Comparison of ENCODE assay signal across 32 mouse cellular contexts in the genomic region with DNA sequence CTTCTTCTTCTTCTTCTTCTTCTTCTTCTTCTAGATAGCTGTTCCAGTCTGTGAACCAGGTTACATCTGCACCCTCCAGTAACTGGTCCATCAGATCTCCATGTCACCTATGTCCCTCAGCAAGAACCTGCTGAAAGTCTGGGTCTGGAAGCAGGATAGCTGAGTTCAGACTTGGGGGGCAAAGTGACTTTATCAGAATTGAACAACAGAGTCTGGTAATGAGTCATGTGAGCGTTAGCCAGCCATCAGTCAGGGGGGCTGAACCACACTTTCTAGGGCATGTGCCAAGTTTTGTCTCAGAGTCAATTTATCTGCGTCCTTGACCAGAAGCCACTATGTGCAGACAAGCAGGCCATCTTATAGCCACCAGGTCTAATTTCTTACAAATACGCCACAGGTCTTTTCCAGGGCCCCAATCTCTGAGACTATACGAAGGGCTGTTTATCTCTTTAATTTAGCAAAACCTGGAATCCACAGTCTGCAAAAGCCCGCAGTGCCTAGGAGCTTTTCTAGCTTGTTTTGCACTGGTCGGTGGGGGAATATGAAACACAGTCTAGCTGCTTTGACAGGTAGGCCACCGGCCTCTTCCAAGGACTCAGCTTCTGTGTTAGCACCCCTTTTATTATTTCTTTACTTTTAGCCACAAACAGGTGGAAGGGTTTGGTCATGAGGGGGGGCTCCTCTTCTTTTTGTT. TPM values are rescaled to one million over a fixed set of nuclear protein-coding genes. Genes with fewer than 3 reads are reported as not detected.
"Had no signal": no experiment of that assay in that cellular context is flagged by ENCODE, and none has a peak within 500 bp of the region (broad histone marks: within the 10 kb centered on the region; RNA-seq: fewer than 3 reads in every experiment).

No protein-coding gene starts in this region.

RNA-seq across cellular contexts. Expression of gene Cyp4b1, which starts 8.5 kb away (rescaled TPM):
- total RNA-seq: granulocyte monocyte progenitor cell, adult 5-6 weeks had no signal
- polyA plus RNA-seq: embryonic facial prominence, embryonic 10.5 days; embryonic facial prominence, embryonic 11.5 days; forebrain, embryonic 10.5 days; forebrain, embryonic 11.5 days; forebrain, embryonic 13.5 days had no signal

RNA-seq across cellular contexts. Expression of gene Cyp4a32, which starts 55.2 kb away (rescaled TPM):
- total RNA-seq: common myeloid progenitor, adult 5-6 weeks; forebrain, postnatal 0 days; gastrocnemius, adult 18-20 months; gastrocnemius, adult 2 months; gastrocnemius, adult 8-10 months; gastrocnemius, postnatal 10 days; gastrocnemius, postnatal 14 days; gastrocnemius, postnatal 25 days; gastrocnemius, postnatal 36 days; gastrocnemius, postnatal 4 days; granulocyte monocyte progenitor cell, adult 5-6 weeks; heart, adult 18-20 months; heart, adult 2 months; heart, adult 8-10 months had no signal
- polyA plus RNA-seq: cortical plate, adult 2 months; embryonic facial prominence, embryonic 10.5 days; embryonic facial prominence, embryonic 11.5 days; embryonic facial prominence, embryonic 12.5 days; embryonic facial prominence, embryonic 13.5 days; embryonic facial prominence, embryonic 14.5 days; embryonic facial prominence, embryonic 15.5 days; erythroblast, embryonic 14.5 days; forebrain, embryonic 10.5 days; forebrain, embryonic 11.5 days; forebrain, embryonic 12.5 days; forebrain, embryonic 13.5 days; forebrain, embryonic 14.5 days; forebrain, embryonic 15.5 days; forebrain, embryonic 16.5 days; forebrain, postnatal 0 days; frontal cortex, adult 2 months; gonadal fat pad, adult 2 months; heart, adult 2 months; heart, embryonic 11.5 days had no signal
